Mouse (Mus musculus) small intestine, adult 2 months (tissue): ENCODE data around the gene Gm20388. TPM values are rescaled to one million over a fixed set of nuclear protein-coding genes. Genes with fewer than 3 reads are reported as not detected.
A peak's percentile ranks its signal among the peaks of the same experiment; 100 is the strongest.

Experiments used
- H3K27ac ChIP-seq: fragments of 200-500 bp; 2 replicates; pipeline ENCODE4 v1.5.1; 2012; ENCODE audit warnings: low read depth, low read length, control low read depth, inconsistent platforms; ENCODE audit not compliant: insufficient read depth
- H3K27me3 ChIP-seq: fragments of 200-500 bp; 2 replicates; pipeline ENCODE4 v1.6.1; 2012; ENCODE audit warnings: mild to moderate bottlenecking, moderate library complexity, low read length, inconsistent platforms; ENCODE audit not compliant: control insufficient read depth, insufficient read depth
- H3K36me3 ChIP-seq: fragments of 200-500 bp; 2 replicates; pipeline ENCODE4 v1.6.1; 2012; ENCODE audit warnings: mild to moderate bottlenecking, low read length, control low read depth, inconsistent platforms; ENCODE audit not compliant: control insufficient read depth, insufficient read depth
- H3K4me1 ChIP-seq: fragments of 200-500 bp; 2 replicates; pipeline ENCODE4 v1.6.1; 2012; ENCODE audit warnings: low read length, inconsistent platforms, mixed read lengths; ENCODE audit not compliant: control insufficient read depth, insufficient read depth, insufficient read length
- H3K4me3 ChIP-seq: fragments of 200-500 bp; 2 replicates; pipeline ENCODE4 v1.5.1; 2012; ENCODE audit warnings: low read depth, mild to moderate bottlenecking, control low read depth, inconsistent platforms, low read length, moderate library complexity
- CTCF ChIP-seq: fragments of 200-500 bp; IDR thresholded peaks from 2 replicates; pipeline ENCODE4 v1.5.1; 2012; ENCODE audit warnings: low read depth, mild to moderate bottlenecking, control low read depth, inconsistent platforms, low read length, moderate library complexity, mixed read lengths; ENCODE audit not compliant: insufficient replicate concordance, insufficient read length; ENCODE audit errors: extremely low read depth
- POLR2A ChIP-seq: fragments of 200-500 bp; IDR thresholded peaks from 2 replicates; pipeline ENCODE4 v1.6.1; 2012; ENCODE audit warnings: low read depth, mild to moderate bottlenecking, control low read depth, inconsistent platforms, low read length, moderate library complexity
- WGBS: fragments of 180-500 bp; shearing (Covaris S2); methylation state at CpG from one replicate; pipeline ENCODE4 v1.1.7; 2018; 5-methylcytosine and 5-hydroxymethylcytosine counted together
- polyA plus RNA-seq: library from polyadenylated mRNA; depleted of rRNA; stranded (reverse); fragments of >200 nt; gene quantifications from 2 replicates; pipeline ENCODE4 v1.2.3, GENCODE M21; 2012

The Gm20388 gene
- polyA plus RNA-seq, 1 experiment, result 37.3 TPM

DNA sequence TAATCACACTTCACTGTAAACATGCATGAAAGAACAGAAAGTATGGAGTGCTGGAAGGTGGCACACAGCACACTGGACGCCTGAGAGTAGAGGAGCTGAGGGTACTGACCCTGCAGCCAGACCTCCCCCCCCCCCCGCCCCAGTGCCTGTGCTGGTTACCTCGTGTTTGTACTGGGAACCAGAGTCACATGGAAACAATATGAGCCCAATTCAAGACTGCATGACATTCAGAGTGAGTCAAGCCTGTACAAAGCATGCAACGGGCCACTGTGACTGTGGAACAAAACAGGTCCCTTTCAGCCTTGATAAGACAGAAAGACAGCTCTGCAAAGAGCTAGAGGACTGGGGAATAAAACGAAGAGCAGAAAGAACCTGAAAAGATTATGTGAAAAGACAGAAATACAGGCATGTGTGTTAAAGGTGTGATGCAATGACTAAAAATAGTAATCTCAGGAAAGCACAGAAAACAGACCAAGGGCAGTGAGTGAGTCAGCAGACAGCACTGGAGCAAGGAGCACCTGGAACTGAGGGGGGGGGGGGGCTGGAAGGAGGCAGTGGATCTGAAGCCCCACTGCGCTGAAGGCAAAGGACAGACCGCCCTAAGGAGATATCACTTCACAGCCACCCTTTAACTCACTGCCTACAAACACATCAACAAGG lies 3012.9 kb downstream of the Gm20388 start:
- Histone ChIP-seq H3K4me1 (peaks cover 21% of the 10 kb centered on the region), H3K4me3 (no peak overlapping the region), H3K27ac (no peak overlapping the region), H3K27me3 (no peaks in the 10 kb centered on the region), H3K36me3 (peaks cover 6% of the 10 kb centered on the region)
- 58% methylated on average over 7 of the region's 7 CpGs for WGBS
- TF ChIP-seq POLR2A (no peak), CTCF (no peak)

GRCm38 (mm10) chr8:122924091-122924490 lies 3013.4 kb downstream of the Gm20388 start:
- Histone ChIP-seq H3K4me1 (peaks cover 21% of the 10 kb centered on the region), H3K4me3 (no peak overlapping the region), H3K27ac (no peak overlapping the region), H3K36me3 (peaks cover 7% of the 10 kb centered on the region), H3K27me3 (no peaks in the 10 kb centered on the region)
- 56% methylated on average over 6 of the region's 6 CpGs for whole genome bisulfite sequencing
- no peak for TF ChIP-seq CTCF
- no peak for TF ChIP-seq POLR2A

- TF ChIP-seq POLR2A, result no peak
- no peak for TF ChIP-seq CTCF
- Histone ChIP-seq H3K27me3 (no peaks in the 10 kb centered on the region), H3K4me1 (peaks cover 18% of the 10 kb centered on the region), H3K36me3 (peaks cover 7% of the 10 kb centered on the region), H3K4me3 (no peak overlapping the region), H3K27ac (no peak overlapping the region)
- WGBS, result 69% methylated on average over 8 of the region's 8 CpGs
Measured at GRCm38 (mm10) chr8:122925939-122926722, 3015.5 kb downstream of the Gm20388 start.

GRCm38 (mm10) chr8:122926782-122927181 lies 3016.1 kb downstream of the Gm20388 start:
- 84% methylated on average over 7 of the region's 7 CpGs for WGBS
- 0 out of 2 replicates have a peak, but pooled peaks have one; percentile 30 for TF ChIP-seq CTCF
- TF ChIP-seq POLR2A, result no peak
- H3K27ac ChIP-seq, result no peak overlapping the region

DNA sequence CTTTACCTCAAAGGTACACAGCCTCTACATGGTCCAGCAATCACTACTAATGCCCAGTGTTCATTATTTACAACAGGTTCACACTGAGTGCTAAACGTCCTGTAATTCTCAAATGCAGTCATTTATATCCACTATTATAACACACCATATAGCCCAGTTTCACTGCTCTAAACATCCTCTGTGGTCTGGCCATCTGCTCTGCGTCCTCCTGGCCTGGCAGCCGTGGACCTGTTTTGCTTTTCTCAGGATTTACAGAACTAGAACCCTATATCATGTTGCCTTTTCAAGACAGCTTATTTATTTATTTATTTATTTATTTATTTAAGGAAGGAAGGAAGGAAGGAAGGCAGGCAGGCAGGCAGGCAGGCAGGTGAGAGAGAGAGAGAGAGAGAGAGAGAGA lies 3017.2 kb downstream of the Gm20388 start:
- TF ChIP-seq CTCF, result no peak
- no peak for TF ChIP-seq POLR2A
- no peak overlapping the region for H3K4me3 ChIP-seq
- peaks cover 7% of the 10 kb centered on the region for H3K36me3 ChIP-seq
- no peaks in the 10 kb centered on the region for H3K27me3 ChIP-seq
- no peak overlapping the region for H3K27ac ChIP-seq
- peaks cover 23% of the 10 kb centered on the region for H3K4me1 ChIP-seq
- WGBS, result 71% methylated on average over 3 of the region's 3 CpGs

More at GRCm38 (mm10) chr8:122926782-122927181, 3016.1 kb downstream of the Gm20388 start:
- Histone ChIP-seq H3K4me3 (no peak overlapping the region), H3K4me1 (peaks cover 18% of the 10 kb centered on the region), H3K36me3 (peaks cover 7% of the 10 kb centered on the region), H3K27me3 (no peaks in the 10 kb centered on the region)

DNA sequence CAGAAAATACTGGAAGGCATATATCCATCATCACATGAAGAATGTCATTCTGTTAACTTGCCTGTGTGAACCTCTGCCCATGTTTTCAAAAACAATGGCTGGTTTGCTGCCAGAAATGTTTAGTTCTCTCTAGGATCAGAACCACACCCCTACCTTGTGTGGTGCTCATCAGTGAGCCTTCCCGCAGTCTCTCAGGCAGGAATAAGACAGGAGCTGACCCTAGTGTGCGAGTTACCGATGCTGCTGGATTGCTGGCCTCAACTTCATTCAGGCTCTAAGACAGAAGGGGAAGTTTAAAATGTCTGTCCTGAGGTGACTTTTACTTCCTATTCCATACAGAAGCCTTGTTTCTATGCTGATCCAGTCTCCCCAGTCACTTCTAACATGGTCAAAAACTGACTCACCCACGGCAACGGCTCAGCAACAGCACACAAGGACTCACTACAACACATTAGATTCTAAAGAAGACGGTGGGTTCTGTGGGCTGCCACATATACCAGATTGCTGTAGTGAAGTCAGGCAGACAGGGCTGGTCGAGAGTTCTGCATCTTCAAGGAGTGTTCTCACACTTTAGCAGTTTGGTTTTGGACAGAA lies 3018.1 kb downstream of the Gm20388 start:
- Histone ChIP-seq H3K4me1 (peaks cover 26% of the 10 kb centered on the region), H3K4me3 (no peak overlapping the region), H3K27me3 (no peaks in the 10 kb centered on the region), H3K27ac (no peak overlapping the region), H3K36me3 (peaks cover 7% of the 10 kb centered on the region)
- TF ChIP-seq CTCF (no peak), POLR2A (no peak)
- 66% methylated on average over 7 of the region's 7 CpGs for WGBS

DNA sequence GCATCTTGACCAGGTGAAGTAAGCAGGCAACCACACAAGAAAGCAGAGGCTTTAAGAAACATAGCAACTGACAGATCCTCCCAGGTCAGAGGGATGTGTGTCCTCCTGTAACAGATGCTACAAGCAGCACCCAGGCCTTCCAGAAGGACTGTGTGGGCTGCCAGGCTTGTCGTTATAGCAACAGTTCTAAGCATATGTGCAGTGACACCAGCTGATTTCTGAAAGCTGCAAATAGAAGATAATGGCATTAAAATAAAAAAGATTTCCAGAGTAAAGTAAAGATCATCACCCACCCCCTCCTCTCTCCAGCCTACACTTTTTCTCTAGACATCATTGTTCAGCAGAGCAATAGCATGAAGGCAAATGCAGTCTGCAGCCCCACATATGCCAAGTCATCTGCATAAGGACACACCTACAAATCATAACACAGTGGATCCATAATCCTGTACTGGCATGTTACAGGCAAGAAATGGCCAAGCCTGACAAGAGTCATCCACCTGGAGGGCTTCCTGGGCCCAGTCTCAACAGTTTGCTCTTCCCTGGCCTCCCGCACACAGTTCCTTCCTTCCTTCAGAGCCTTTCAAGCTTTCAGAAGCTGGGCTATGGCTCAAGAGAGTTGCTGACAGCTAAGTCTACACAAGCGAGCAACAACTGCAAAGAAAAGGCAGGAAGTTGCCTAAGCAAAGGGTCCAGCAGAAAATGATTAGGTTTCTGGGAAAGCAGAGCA lies 3021.4 kb downstream of the Gm20388 start:
- H3K36me3 ChIP-seq, result peaks cover 7% of the 10 kb centered on the region
- H3K27ac ChIP-seq, result no peak overlapping the region; the same call in 1 of the 2 replicates
- H3K4me1 ChIP-seq, result peaks cover 16% of the 10 kb centered on the region; the same call in 1 of the 2 replicates
- H3K4me3 ChIP-seq, result no peak overlapping the region
- H3K27me3 ChIP-seq, result no peaks in the 10 kb centered on the region
- 75% methylated on average over 3 of the region's 3 CpGs for WGBS
- no peak for TF ChIP-seq CTCF
- TF ChIP-seq POLR2A, result no peak
